Mouse (Mus musculus) neural tube, embryonic 15.5 days (tissue): ENCODE data around the gene Dcaf15. TPM values are rescaled to one million over a fixed set of nuclear protein-coding genes. Genes with fewer than 3 reads are reported as not detected.
A peak's percentile ranks its signal among the peaks of the same experiment; 100 is the strongest.

Source experiments
- ATAC-seq: fragments of 200-750 bp; cut with Nextera tagmentation; 2 replicates; pipeline ENCODE4 v1.8.0; 2017; ENCODE audit warnings: mild to moderate bottlenecking, moderate TSS enrichment, moderate library complexity; ENCODE audit not compliant: low FRiP score
- H3K27ac ChIP-seq: fragments of 300-500 bp; sonication (generic); replicated peaks from 2 replicates; pipeline ENCODE4 v1.5.1; 2015; ENCODE audit warnings: mild to moderate bottlenecking, inconsistent platforms
- H3K27me3 ChIP-seq: fragments of 300-500 bp; sonication (generic); replicated peaks from 2 replicates; pipeline ENCODE4 v1.6.1; 2015; ENCODE audit warnings: inconsistent platforms
- H3K36me3 ChIP-seq: fragments of 300-500 bp; sonication (generic); 2 replicates; pipeline ENCODE4 v1.6.1; 2015; ENCODE audit warnings: inconsistent platforms
- H3K4me1 ChIP-seq: fragments of 300-500 bp; sonication (generic); 2 replicates; pipeline ENCODE4 v1.6.1; 2015; ENCODE audit warnings: inconsistent platforms
- H3K4me2 ChIP-seq: fragments of 300-500 bp; sonication (generic); 2 replicates; pipeline ENCODE4 v1.6.1; 2015; ENCODE audit warnings: inconsistent platforms, mild to moderate bottlenecking, moderate library complexity
- H3K4me3 ChIP-seq: fragments of 300-500 bp; sonication (generic); replicated peaks from 2 replicates; pipeline ENCODE4 v1.5.1; 2015; ENCODE audit warnings: mild to moderate bottlenecking, inconsistent platforms
- H3K9ac ChIP-seq: fragments of 300-500 bp; sonication (generic); replicated peaks from 2 replicates; pipeline ENCODE4 v1.6.1; 2015; ENCODE audit warnings: mild to moderate bottlenecking, inconsistent platforms
- H3K9me3 ChIP-seq: fragments of 300-500 bp; sonication (generic); replicated peaks from 2 replicates; pipeline ENCODE4 v1.6.1; 2016; ENCODE audit warnings: inconsistent platforms
- WGBS: fragments of 180-500 bp; shearing (Covaris S2); methylation state at CpG from one replicate; pipeline ENCODE4 v1.1.7; 2015; ENCODE audit warnings: mixed read lengths; 5-methylcytosine and 5-hydroxymethylcytosine counted together
- polyA plus RNA-seq: library from polyadenylated mRNA; unstranded; fragments of >200 nt; fragmentation: Nextera tagmentation; extraction: Ambion mirVana; gene quantifications from 2 replicates; pipeline ENCODE4 v1.2.1, GENCODE M21; 2015

The Dcaf15 gene
- polyA plus RNA-seq, 1 experiment from 2014 or later, result 21.6 TPM

DNA sequence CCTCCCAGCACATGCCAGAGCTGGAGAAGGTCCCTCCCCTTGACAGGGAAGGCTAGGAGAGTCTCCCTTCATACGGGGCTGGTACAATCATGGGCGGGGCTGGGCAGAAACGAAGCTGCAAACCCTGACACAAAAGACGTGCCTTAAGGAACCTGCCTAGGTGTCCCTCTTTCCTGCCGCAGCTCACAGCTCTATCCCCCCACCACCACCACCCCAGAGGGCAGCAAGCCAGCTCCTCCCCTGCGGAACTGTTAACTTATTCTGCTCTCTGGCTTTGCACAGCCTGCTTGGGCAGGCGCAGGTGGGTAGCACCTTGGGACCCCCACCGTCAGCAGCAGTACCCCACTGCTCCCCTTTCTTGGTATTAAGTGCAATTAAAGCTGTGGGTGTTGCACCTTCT, 8.5 kb downstream of the Dcaf15 start:
- Histone ChIP-seq H3K4me3 (no peak overlapping the region), H3K27ac (no peak overlapping the region), H3K9me3 (no peaks in the 10 kb centered on the region), H3K36me3 (peaks cover 86% of the 10 kb centered on the region), H3K9ac (no peak overlapping the region), H3K27me3 (no peaks in the 10 kb centered on the region), H3K4me1 (0 out of 2 replicates have a peak, but pooled peaks cover 4% of the 10 kb centered on the region), H3K4me2 (no peak overlapping the region)
- WGBS, result 79% methylated on average over 8 of the region's 8 CpGs
- ATAC-seq, result no peak

DNA sequence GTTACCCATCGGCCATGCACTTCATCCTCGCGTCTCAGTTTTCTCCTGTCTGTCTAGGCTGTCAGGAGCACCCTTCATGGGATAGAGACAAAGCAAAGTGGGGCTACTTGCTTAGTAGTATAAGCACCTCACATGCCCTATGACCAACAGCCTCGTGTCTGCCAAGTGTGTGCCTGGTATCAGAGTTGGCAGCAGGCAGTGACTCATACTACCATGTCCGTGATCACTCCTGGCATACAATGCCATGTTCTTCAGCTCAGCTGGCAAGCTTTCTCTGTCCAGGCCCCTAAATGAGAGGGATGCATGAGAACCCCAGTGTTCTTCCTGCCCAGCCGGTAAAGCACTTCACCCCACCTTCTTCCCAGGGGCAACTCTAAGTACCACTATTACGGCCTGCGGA, 14.0 kb downstream of the Dcaf15 start:
- no peaks in the 10 kb centered on the region for H3K9me3 ChIP-seq
- H3K4me1 ChIP-seq, result no peaks in the 10 kb centered on the region
- no peak overlapping the region for H3K4me3 ChIP-seq
- no peaks in the 10 kb centered on the region for H3K27me3 ChIP-seq
- ATAC-seq, result no peak
- no peak overlapping the region for H3K9ac ChIP-seq
- H3K27ac ChIP-seq, result no peak overlapping the region
- no peak overlapping the region for H3K4me2 ChIP-seq
- WGBS, result 90% methylated on average over 8 of the region's 8 CpGs
- peaks cover 92% of the 10 kb centered on the region for H3K36me3 ChIP-seq

DNA sequence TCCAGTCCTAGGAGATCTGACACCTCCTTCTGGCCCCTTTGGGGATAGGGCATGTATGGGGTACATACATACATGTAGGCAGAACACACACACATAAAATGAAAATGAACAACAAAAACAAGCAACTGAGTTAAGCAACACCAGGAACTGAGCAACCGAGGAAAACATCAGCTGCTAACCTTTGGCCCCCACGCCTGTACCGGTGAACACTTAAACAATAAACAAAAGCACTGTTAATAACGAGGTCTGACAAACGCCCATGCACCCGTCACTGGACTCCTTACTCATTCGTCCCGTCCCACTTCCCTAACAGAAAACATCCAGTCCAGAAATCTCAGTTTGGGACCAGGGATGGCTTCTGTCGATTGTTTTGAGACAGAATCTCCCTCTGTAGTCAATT, 15.3 kb downstream of the Dcaf15 start:
- H3K9me3 ChIP-seq, result no peaks in the 10 kb centered on the region
- H3K27me3 ChIP-seq, result no peaks in the 10 kb centered on the region
- H3K4me3 ChIP-seq, result no peak overlapping the region
- H3K9ac ChIP-seq, result no peak overlapping the region
- H3K4me2 ChIP-seq, result no peak overlapping the region
- H3K4me1 ChIP-seq, result 0 out of 2 replicates have a peak, but pooled peaks cover 5% of the 10 kb centered on the region
- peaks cover 86% of the 10 kb centered on the region for H3K36me3 ChIP-seq
- 86% methylated on average over 9 of the region's 9 CpGs for WGBS
- no peak for ATAC-seq
- no peak overlapping the region for H3K27ac ChIP-seq

DNA sequence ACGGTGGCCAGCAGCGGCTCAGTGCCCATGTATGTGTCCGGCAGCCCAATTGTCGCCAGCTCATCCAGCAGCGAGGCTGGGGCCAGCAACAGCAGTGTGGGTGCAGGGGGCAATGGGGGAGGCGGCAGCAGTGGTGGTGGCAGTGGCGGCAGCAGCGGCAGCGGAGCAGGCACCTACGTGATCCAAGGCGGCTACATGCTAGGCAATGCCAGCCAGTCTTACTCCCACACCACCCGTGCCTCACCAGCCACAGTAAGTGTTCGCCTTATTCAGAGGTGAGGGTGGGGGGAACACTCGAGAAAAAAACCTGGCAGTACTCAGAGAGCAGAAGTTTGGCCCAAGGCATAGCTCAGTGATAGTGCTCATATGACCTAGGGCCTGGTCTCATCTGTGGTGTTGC, 16.7 kb downstream of the Dcaf15 start:
- Histone ChIP-seq H3K27ac (no peak overlapping the region), H3K4me3 (no peak overlapping the region), H3K4me2 (no peak overlapping the region), H3K4me1 (0 out of 2 replicates have a peak, but pooled peaks cover 9% of the 10 kb centered on the region), H3K36me3 (peaks cover 86% of the 10 kb centered on the region), H3K9me3 (no peaks in the 10 kb centered on the region), H3K9ac (no peak overlapping the region), H3K27me3 (no peaks in the 10 kb centered on the region)
- ATAC-seq, result no peak
- 94% methylated on average over 14 of the region's 14 CpGs for WGBS

DNA sequence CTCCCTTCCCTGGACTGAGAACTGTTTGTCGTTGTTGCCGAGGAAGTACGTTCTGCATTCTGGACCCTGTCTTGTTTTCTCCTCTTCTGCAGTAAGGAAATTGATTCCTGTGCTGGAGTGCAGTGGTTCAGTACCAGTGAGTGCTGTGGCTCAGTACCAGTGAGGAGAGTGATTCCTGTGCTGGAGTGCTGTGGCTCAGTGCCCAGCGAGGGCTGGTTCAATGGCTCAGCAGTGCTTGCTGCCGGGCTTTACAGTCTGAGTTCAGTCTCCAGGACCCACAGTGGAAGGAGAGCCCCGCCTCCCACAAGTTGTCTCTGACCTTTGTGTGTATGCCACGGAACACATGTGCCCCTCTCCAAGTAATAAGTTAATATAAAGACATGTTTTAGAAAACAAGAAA, 17.4 kb downstream of the Dcaf15 start:
- H3K36me3 ChIP-seq, result peaks cover 86% of the 10 kb centered on the region

DNA sequence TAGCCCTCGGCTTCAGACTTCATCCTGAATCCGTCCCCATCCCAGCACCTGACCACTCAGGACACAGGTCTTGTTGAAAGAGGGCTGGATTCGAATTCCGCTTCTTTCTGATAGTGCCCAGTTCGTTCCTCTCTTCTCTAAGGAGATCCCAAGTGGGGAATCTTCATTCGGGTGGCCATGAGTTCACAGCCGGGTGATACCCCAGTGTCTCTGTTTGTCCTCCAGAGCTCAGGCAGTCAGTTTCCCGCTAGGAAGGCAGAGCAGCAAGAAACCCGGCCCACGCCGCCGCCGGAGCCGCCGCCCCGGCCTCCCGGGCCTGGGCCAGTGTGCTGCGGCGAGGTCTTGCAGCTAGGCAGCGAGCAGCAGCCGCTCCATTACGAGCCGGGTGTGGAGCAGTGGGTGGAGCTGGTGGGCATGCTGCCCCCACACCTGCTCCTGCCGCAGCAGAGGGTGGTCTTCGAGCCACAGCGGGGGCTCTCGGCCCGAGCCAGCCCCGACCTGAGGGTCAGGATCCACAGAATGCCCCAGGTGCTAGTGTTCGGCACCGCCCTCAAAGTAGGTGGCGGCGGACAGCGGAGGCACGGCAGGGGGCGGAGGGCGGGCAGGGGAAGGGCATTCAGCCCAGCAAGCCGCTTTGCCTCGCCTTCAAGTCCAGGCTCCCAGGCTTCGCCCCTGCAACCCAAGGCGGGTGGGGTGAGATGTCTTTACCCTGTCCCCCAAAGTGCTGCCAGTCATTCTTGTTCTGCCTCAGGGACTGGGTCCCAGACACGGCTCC, 20.0 kb downstream of the Dcaf15 start:
- ATAC-seq, result no peak
- Histone ChIP-seq H3K9me3 (no peaks in the 10 kb centered on the region), H3K27ac (no peak overlapping the region), H3K4me1 (0 out of 2 replicates have a peak, but pooled peaks cover 9% of the 10 kb centered on the region), H3K9ac (no peak overlapping the region), H3K36me3 (peaks cover 84% of the 10 kb centered on the region), H3K4me2 (no peak overlapping the region), H3K27me3 (no peaks in the 10 kb centered on the region), H3K4me3 (no peak overlapping the region)
- 40% methylated on average over 42 of the region's 42 CpGs for WGBS

More for the DNA sequence above, 17.4 kb downstream of the Dcaf15 start:
- H3K4me1 ChIP-seq, result 0 out of 2 replicates have a peak, but pooled peaks cover 9% of the 10 kb centered on the region
- 90% methylated on average over 7 of the region's 7 CpGs for WGBS
- no peak overlapping the region for H3K9ac ChIP-seq
- H3K27me3 ChIP-seq, result no peaks in the 10 kb centered on the region
- no peak for ATAC-seq
- H3K4me3 ChIP-seq, result no peak overlapping the region
- H3K27ac ChIP-seq, result no peak overlapping the region
- H3K4me2 ChIP-seq, result no peak overlapping the region
- H3K9me3 ChIP-seq, result no peaks in the 10 kb centered on the region

DNA sequence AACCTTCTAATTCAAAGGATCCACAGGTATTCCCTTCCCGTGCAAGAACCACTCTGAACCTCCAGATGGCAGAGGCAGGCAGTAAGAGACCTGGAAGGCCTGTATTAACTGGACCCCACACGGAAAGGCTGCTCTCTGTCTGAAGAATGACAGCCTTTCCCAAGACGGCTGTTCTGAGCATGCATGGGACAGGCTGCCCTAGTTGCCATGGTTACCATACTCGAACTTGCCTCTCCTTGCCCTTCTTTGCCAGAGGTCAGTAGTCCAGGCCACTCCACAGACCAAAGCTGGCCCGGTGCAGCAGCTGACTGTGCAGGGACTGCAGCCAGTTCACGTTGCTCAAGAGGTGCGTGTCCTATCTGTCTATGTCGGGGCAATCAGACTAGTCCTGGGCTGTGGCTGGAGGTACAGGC, 20.7 kb downstream of the Dcaf15 start:
- WGBS, result 16% methylated on average over 8 of the region's 8 CpGs
- H3K36me3 ChIP-seq, result peaks cover 82% of the 10 kb centered on the region
- 0 out of 2 replicates have a peak, but pooled peaks cover 9% of the 10 kb centered on the region for H3K4me1 ChIP-seq
- no peak overlapping the region for H3K27ac ChIP-seq
- H3K4me3 ChIP-seq, result no peak overlapping the region
- ATAC-seq, result 0 out of 2 replicates have a peak, but pooled peaks have one; percentile 22
- no peak overlapping the region for H3K4me2 ChIP-seq
- no peaks in the 10 kb centered on the region for H3K9me3 ChIP-seq
- no peak overlapping the region for H3K9ac ChIP-seq
- H3K27me3 ChIP-seq, result no peaks in the 10 kb centered on the region

DNA sequence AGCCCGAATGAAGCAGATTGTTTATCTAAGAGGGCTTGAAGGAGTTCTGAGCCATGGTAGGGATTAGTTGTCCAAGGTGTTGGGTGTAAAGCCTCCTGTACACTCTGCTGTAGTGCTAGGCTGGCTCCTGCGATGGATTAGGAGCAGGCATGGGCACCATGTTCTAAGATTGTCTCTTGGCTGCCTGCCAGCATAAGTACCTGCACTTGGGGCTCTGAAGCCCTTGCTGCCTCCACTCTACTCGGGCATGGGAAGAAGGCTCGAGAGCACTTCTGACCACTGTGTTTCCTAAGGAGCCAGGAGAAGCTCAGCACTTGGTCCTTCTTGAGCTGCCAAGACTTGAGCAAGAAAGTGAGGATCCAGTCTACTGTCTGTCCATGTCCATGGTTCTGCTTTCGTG, 25.4 kb downstream of the Dcaf15 start:
- Histone ChIP-seq H3K27ac (no peak overlapping the region), H3K36me3 (peaks cover 57% of the 10 kb centered on the region), H3K4me2 (no peak overlapping the region), H3K9ac (no peak overlapping the region), H3K4me3 (no peak overlapping the region), H3K9me3 (no peaks in the 10 kb centered on the region), H3K4me1 (peaks cover 9% of the 10 kb centered on the region), H3K27me3 (no peaks in the 10 kb centered on the region)
- WGBS, result 92% methylated on average over 5 of the region's 5 CpGs
- ATAC-seq, result no peak

DNA sequence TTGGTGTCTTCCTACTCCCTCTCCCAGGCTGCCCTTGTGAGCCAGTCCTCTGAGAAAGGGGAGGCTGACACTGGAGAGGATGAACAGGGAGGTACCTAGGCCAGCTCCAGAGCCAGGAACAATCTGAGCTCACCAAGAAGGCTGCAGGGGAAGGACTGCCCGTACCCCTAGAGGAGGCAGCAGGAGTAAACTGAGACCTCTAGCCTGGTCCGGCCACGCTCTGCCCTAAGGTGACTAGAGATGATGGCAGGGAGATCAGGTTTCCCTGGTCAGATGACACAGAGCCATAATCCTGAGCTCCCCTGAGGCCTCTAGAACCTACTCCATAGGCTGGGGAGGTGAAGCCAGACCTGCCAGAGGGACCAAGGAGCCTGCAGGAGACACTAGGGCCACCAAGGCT, 27.7 kb downstream of the Dcaf15 start:
- Histone ChIP-seq H3K36me3 (peaks cover 35% of the 10 kb centered on the region), H3K27ac (no peak overlapping the region), H3K27me3 (no peaks in the 10 kb centered on the region), H3K4me3 (no peak overlapping the region), H3K9ac (no peak overlapping the region), H3K4me2 (no peak overlapping the region), H3K9me3 (no peaks in the 10 kb centered on the region), H3K4me1 (peaks cover 29% of the 10 kb centered on the region)
- ATAC-seq, result no peak
- 81% methylated on average over 3 of the region's 3 CpGs for WGBS

DNA sequence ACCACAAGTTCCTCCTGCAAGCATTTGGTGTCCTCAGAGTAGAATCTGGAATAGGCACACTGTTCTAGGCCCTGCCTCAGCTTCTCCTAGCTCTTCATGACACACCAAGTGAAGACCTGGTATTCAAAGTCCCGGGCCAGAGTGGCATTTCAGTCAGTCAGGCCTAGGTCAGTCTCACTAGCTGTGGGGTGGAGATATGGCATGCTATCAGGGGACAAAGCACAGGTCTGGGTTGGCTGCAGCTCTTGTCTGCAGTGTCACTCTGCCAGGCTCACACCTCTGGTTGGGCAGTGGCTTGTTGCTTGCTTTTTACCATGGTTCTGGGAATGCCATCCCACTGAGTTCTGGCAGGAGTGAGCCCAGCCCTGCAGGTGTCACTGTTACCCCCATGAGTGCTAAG, 28.2 kb downstream of the Dcaf15 start:
- Histone ChIP-seq H3K4me1 (peaks cover 33% of the 10 kb centered on the region), H3K9me3 (no peaks in the 10 kb centered on the region), H3K36me3 (peaks cover 34% of the 10 kb centered on the region), H3K4me3 (no peak overlapping the region), H3K9ac (no peak overlapping the region), H3K27me3 (no peaks in the 10 kb centered on the region), H3K4me2 (no peak overlapping the region), H3K27ac (no peak overlapping the region)
- 91% methylated on average over 1 of the region's 1 CpGs for WGBS
- no peak for ATAC-seq

DNA sequence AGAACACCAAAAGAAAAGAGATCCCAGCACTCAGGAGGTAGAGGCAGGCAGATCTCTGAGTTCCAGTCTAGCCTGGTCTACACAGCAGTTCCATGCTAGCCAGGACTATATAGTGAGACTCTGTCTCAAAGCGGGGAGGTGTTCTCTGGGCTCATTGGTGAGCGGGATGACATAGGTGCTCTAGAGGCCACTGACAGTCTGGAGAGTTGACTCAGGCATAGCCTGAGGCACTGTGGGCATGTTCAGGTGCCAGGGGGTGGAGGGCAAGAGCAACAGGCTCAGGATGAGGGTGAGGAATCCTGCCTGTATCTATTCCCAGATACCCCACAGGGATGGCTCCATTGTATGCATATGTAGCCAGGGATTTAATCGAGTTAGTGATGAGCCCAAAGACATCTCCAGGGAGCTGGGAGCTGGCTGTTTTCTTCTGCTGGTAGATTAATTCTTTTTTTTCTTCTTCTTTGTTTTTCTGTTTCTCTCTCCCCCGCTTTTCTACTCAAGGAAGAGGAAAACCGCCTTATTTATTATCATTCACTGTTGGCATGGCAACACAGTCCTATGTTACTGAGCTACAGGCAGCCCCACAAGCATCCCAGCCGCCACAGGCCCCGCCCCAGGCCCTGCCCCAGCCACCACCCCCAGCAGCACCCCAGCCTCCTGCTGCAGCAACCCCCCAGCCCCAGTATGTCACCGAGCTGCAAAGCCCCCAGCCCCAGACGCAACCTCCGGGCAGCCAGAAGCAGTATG, 31.2 kb downstream of the Dcaf15 start:
- Histone ChIP-seq H3K36me3 (peaks cover 11% of the 10 kb centered on the region), H3K27me3 (no peaks in the 10 kb centered on the region), H3K4me1 (peaks cover 62% of the 10 kb centered on the region), H3K4me2 (peak overlapping the region; percentile 30), H3K27ac (peak overlapping the region; percentile 73), H3K9me3 (no peaks in the 10 kb centered on the region), H3K4me3 (no peak overlapping the region), H3K9ac (0 out of 2 replicates have a peak overlapping the region, but pooled peaks have one; percentile 26)
- peak; percentile 53; the same call in 1 of the 2 replicates for ATAC-seq
- 37% methylated on average over 10 of the region's 10 CpGs for WGBS

DNA sequence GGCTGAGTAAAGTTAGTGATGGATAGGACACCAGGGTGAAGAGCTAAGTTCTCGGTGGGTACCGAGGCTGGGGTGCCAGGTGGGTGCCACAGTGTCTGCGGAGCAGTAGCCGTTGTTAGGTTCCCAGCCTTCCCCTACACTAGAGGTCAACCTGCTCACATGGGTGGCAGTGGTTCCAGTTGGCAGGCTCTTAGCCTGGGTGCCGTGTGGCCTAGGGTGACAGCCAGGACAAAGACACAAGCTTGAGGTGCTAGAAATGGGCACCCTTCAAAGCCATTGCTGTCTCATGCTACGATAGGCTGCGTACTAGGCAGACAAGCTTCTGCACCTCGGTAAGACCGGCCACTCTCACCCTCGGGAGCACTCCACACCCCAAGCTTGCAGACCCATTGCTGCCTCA, 32.2 kb downstream of the Dcaf15 start:
- Histone ChIP-seq H3K9ac (no peak overlapping the region), H3K4me3 (no peak overlapping the region), H3K4me1 (peaks cover 73% of the 10 kb centered on the region), H3K36me3 (peaks cover 11% of the 10 kb centered on the region), H3K4me2 (no peak overlapping the region), H3K27ac (peak overlapping the region; percentile 73; the same call in 1 of the 2 replicates), H3K27me3 (no peaks in the 10 kb centered on the region), H3K9me3 (no peaks in the 10 kb centered on the region)
- ATAC-seq, result no peak
- WGBS, result 88% methylated on average over 10 of the region's 10 CpGs
